Mouse (Mus musculus) thymus, adult 2 months (tissue): ENCODE data around the gene Olfr93.

ENCODE experiments used
- CTCF ChIP-seq: fragments of 200-500 bp; IDR thresholded peaks from 2 replicates; pipeline ENCODE4 v1.5.1; 2012; ENCODE audit warnings: mild to moderate bottlenecking, control low read depth, low read length, moderate library complexity, borderline replicate concordance; ENCODE audit not compliant: control insufficient read depth, poor library complexity, insufficient read depth; ENCODE audit errors: extremely low read depth
- POLR2A ChIP-seq: fragments of 200-500 bp; IDR thresholded peaks from 2 replicates; pipeline ENCODE4 v1.6.1; 2012; ENCODE audit warnings: mild to moderate bottlenecking, low read length, control low read depth, moderate library complexity; ENCODE audit not compliant: control insufficient read depth, poor library complexity, insufficient read depth; ENCODE audit errors: extremely low read depth

- TF ChIP-seq POLR2A (no peak), CTCF (no peak)
These were observed 35.8 kb upstream of the Olfr93 start for GRCm38 (mm10) chr17:37196845-37197724.
